Mouse (Mus musculus) ES-E14 (cell line): ENCODE measurements around the gene Slc39a13. TPM values are rescaled to one million over a fixed set of nuclear protein-coding genes. Genes with fewer than 3 reads are reported as not detected.

Source experiments
- DNase-seq: peaks from one replicate; pipeline ENCODE4 v3.0.0-alpha.2; 2013; ENCODE audit warnings: low read depth, low spot score
- H3K27ac ChIP-seq: 2 replicates; pipeline ENCODE4 v1.5.1; 2012; ENCODE audit warnings: low read depth, mild to moderate bottlenecking, low read length, moderate library complexity, mixed read lengths; ENCODE audit not compliant: poor library complexity, insufficient read depth, severe bottlenecking
- H3K36me3 ChIP-seq: 2 replicates; pipeline ENCODE4 v1.6.1; 2012; ENCODE audit warnings: mild to moderate bottlenecking, low read length, moderate library complexity, mixed read lengths; ENCODE audit not compliant: control insufficient read depth, poor library complexity, insufficient read depth, severe bottlenecking
- H3K4me1 ChIP-seq, 2 experiments: fragments of 150-350 bp in 1 of 2; sonication (generic) in 1 of 2; 2 replicates each; pipeline ENCODE4 v1.6.1; 2012; ENCODE audit warnings: low read length in 2 of 2, mild to moderate bottlenecking in 1 of 2, mixed read lengths in 1 of 2; ENCODE audit not compliant: control insufficient read depth in 2 of 2, insufficient read depth in 2 of 2, poor library complexity in 1 of 2
- H3K4me3 ChIP-seq, 2 experiments: fragments of 150-350 bp in 1 of 2; sonication (generic) in 1 of 2; 2 replicates each; pipeline ENCODE4 v1.5.1; 2012; ENCODE audit warnings: low read length in 2 of 2, low read depth in 1 of 2, mild to moderate bottlenecking in 1 of 2, mixed read lengths in 1 of 2; ENCODE audit not compliant: insufficient read depth in 1 of 2, poor library complexity in 1 of 2, severe bottlenecking in 1 of 2
- H3K9ac ChIP-seq: 2 replicates; pipeline ENCODE4 v1.6.1; 2012; ENCODE audit warnings: low read depth, mild to moderate bottlenecking, low read length, mixed read lengths; ENCODE audit not compliant: poor library complexity, insufficient read depth, severe bottlenecking
- H3K9me3 ChIP-seq: fragments of 150-350 bp; sonication (generic); 2 replicates; pipeline ENCODE4 v1.6.1; 2012; ENCODE audit warnings: low read depth, mild to moderate bottlenecking, low read length; ENCODE audit not compliant: control insufficient read depth, insufficient read depth
- CHD2 ChIP-seq: IDR thresholded peaks from 2 replicates; pipeline ENCODE4 v1.6.1; 2014; ENCODE audit warnings: mild to moderate bottlenecking, low read depth, low read length, inconsistent platforms
- HCFC1 ChIP-seq: IDR thresholded peaks from 2 replicates; pipeline ENCODE4 v1.6.1; 2012; ENCODE audit warnings: low read length, inconsistent platforms, borderline replicate concordance; ENCODE audit not compliant: insufficient read depth
- MAFK ChIP-seq: IDR thresholded peaks from 2 replicates; pipeline ENCODE4 v1.6.1; 2014; ENCODE audit warnings: mild to moderate bottlenecking, low read depth, low read length, inconsistent platforms; ENCODE audit not compliant: insufficient read depth
- ZC3H11A ChIP-seq: IDR thresholded peaks from 2 replicates; pipeline ENCODE4 v1.6.1; 2012; ENCODE audit warnings: low read depth, mild to moderate bottlenecking, inconsistent platforms, low read length, borderline replicate concordance
- ZNF384 ChIP-seq: IDR thresholded peaks from 2 replicates; pipeline ENCODE4 v1.6.1; 2012; ENCODE audit warnings: low read depth, low read length, inconsistent platforms
- in situ Hi-C, 2 experiments: fragments of 600-800 bp; cut with MboI; formaldehyde crosslinking; loops; one replicate each; pipeline ENCODE4 v1.15.1; 2025; ENCODE audit warnings: low sequenced_read_pairs in 2 of 2, inconsistent platforms in 1 of 2; ENCODE audit not compliant: unreplicated experiment in 2 of 2
- total RNA-seq: library from RNA; depleted of rRNA; stranded (reverse); fragments of 300-350 nt; gene quantifications from 2 replicates; pipeline ENCODE4 v1.2.3, GENCODE M21; 2012

Gene Slc39a13
- total RNA-seq, 1 experiment = 18.3 TPM

DNA sequence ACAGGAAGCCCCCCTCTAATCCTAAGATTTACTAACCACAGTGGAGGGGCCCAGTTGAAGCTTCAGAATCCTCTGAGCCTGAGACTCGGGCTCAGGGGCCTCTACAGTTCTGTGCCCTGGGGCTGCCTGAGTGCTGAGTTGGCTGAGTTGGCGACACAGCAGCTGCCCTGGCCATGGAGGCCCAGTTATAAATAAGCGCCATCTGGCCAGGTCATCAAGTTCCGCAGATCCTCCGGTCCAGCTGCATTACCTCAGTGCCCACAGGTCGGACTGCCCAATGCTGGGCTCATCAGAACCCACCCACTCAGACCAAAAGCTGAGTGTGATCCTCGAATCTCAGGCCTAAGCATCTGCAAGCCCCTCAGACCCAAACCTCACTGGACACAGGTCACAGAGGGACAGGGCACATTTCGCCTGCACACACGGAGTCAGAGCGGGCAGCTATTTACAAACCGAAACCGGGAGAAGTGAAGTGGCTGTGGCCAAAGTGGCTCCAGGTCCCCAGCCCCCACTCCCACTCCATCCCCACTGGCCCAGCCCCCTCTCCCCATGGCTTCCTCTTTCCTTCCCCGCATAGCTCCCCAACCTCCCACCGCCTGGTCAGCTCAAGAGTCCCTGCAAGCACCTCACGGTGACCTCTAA is 14.1 kb upstream of the Slc39a13 start:
- Histone ChIP-seq H3K4me1 (no peaks in the 10 kb centered on the region), H3K27ac (no peak overlapping the region), H3K9me3 (no peaks in the 10 kb centered on the region), H3K36me3 (no peaks in the 10 kb centered on the region), H3K4me3 (no peak overlapping the region), H3K9ac (no peak overlapping the region)
- TF ChIP-seq ZNF384 (no peak), CHD2 (no peak), MAFK (no peak), HCFC1 (no peak), ZC3H11A (no peak)
- in situ Hi-C loops = no loop called here
- no peak for DNase-seq

DNA sequence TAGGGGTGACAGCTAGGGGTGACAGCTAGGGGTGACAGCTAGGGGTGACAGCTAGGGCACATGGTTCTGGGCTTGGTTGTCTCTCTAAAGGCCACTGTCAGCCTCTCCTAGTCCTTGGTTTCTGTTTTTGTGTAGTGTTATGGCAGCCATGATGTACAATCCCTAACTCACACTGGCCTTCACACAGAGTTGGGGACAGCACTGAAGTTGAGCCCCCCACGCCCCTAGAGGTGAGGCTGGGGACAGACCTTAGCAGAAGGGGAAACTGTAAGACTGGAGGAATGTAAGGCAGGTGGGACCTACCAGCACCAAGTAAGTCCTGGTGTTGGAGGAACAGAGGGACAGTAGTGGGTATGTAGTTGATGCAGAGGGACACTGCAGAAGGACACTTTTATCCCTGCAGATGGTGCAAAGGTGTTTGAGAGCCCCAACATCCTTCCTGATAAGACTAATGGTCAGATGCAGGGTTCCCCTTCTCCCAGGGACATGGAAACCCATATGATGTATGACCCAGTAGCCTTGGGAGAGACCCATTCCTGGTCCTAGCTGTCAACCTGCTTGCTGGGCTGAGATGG is 13.2 kb upstream of the Slc39a13 start:
- H3K27ac ChIP-seq = no peak overlapping the region
- DNase-seq = no peak

DNA sequence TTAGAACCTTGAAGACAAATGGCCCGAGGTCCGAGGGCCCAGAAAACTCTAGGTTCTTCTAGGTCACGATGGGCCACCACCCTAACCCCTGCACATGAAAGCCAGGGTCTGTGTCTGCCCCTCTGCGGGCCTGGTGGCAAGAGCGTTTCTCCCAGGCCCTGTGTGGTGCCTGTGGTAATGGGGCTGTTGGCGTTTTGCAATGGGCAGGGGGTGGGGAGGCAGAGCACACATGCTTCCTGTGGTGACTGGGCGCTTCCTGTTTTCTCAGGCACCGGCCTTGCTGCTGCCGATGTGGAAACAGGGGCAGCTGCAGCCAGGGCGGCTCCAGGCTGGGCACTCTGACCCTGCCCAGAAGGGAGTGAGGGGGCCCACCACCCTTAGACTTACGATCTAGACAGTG is 12.6 kb upstream of the Slc39a13 start:
- in situ Hi-C loops = no loop called here
- no peaks in the 10 kb centered on the region for H3K9me3 ChIP-seq

More for the DNA sequence above, 13.2 kb upstream of the Slc39a13 start:
- in situ Hi-C loops = no loop called here
- Histone ChIP-seq H3K9me3 (no peaks in the 10 kb centered on the region), H3K36me3 (no peaks in the 10 kb centered on the region), H3K9ac (no peak overlapping the region), H3K4me1 (peaks cover 0 to 2% of the 10 kb centered on the region in 2 experiments; a peak in 2 of 4 replicates), H3K4me3 (no peak overlapping the region)
- TF ChIP-seq HCFC1 = no peak
- TF ChIP-seq ZNF384 = no peak

DNA sequence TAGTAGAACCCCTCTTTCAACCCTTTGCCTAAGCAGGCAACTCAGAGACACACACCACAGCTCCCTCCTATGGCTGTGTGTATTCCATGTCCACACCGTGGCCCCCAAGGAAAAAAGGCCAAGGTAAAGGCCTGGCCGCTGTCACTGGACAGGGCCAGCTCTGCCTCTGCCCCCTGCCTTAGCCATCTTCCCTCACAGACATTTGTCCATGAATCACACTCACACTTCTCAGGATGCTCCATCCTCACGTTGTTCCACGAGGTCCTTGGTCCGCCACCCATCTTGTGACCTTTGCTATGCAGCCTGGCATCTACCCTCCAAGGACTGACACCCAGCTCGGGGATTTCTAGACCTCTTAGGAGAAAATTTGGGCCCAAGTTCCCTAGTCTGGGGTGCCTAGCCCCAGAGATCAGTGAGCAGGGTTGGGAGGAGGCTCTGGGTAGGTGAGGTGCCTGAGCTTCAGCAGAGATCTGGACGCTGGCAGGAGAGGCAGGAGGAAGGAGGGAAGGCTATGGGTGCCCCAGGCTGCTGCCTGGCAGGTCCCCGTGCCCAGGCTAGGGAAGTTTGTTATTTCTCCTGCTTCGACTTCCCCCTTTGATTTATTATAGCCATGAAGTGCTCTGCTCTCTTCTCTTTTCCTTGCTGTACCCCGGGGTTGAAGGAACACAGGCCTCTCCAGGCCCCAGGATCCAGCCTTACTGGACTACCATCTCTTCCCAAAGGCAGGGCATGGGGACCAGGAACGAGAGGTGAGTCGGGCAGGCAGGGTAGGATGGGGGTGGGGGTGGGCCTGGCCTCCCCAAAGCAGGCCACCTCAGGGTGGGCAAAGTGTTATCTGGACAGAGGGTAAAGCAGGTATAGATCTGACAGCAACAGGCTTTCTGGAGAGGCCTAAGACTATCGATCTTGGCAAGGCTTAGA is 11.8 kb upstream of the Slc39a13 start, which contains the start of gene Spi1:
Gene Spi1, plus strand, starts transcription at position 616 of the 921 bp plus-strand sequence.
- H3K27ac ChIP-seq = no peak within 1 kb of the TSS
- no peak for DNase-seq
- H3K36me3 ChIP-seq = no peaks in the 10 kb centered on the region
- TF ChIP-seq CHD2 (no peak), MAFK (no peak), ZNF384 (no peak), ZC3H11A (no peak), HCFC1 (no peak)
- H3K9me3 ChIP-seq = no peaks in the 10 kb centered on the region
- H3K4me1 ChIP-seq = peaks cover 0 to 2% of the 10 kb centered on the region in 2 experiments; a peak in 2 of 4 replicates
- no peak within 1 kb of the TSS for H3K4me3 ChIP-seq
- H3K9ac ChIP-seq = no peak within 1 kb of the TSS
- in situ Hi-C loops = no loop called here

More for the DNA sequence above, 12.6 kb upstream of the Slc39a13 start:
- Histone ChIP-seq H3K36me3 (no peaks in the 10 kb centered on the region), H3K4me3 (no peak overlapping the region), H3K27ac (no peak overlapping the region), H3K9ac (no peak overlapping the region), H3K4me1 (peaks cover 0 to 2% of the 10 kb centered on the region in 2 experiments; a peak in 2 of 4 replicates)
- no peak for DNase-seq
- TF ChIP-seq MAFK (no peak), ZC3H11A (no peak), CHD2 (no peak), ZNF384 (no peak), HCFC1 (no peak)
